Mouse (Mus musculus): ENCODE measurements around the gene Itgb5.

The Itgb5 gene

GRCm38 (mm10) chr16:33939133-33939531 lies 109.7 kb downstream of the Itgb5 start:
- no peak for DNase-seq (ENCODE audit: low spot score in 2 of 2)

- no peak for DNase-seq (ENCODE audit: low spot score in 2 of 2)
Measured at GRCm38 (mm10) chr16:33939636-33940035, 110.2 kb downstream of the Itgb5 start.

GRCm38 (mm10) chr16:33940095-33940494 lies 110.6 kb downstream of the Itgb5 start:
- no peak for DNase-seq (ENCODE audit: low spot score in 2 of 2)

GRCm38 (mm10) chr16:33941271-33941781 lies 111.9 kb downstream of the Itgb5 start:
- peak in 1 of 2 experiments; percentile 20 for DNase-seq (ENCODE audit: low spot score in 2 of 2)

GRCm38 (mm10) chr16:33942341-33942740 lies 112.9 kb downstream of the Itgb5 start:
- no peak for DNase-seq (ENCODE audit: low spot score in 2 of 2)

- DNase-seq (ENCODE audit: low spot score in 2 of 2) = no peak
Measured at GRCm38 (mm10) chr16:33943388-33943787, 113.9 kb downstream of the Itgb5 start.

- DNase-seq (ENCODE audit: low spot score in 2 of 2) = no peak
Measured at GRCm38 (mm10) chr16:33944126-33944525, 114.7 kb downstream of the Itgb5 start.

GRCm38 (mm10) chr16:33944772-33945171 lies 115.3 kb downstream of the Itgb5 start:
- no peak for DNase-seq (ENCODE audit: low spot score in 2 of 2)

- DNase-seq (ENCODE audit: low spot score in 2 of 2) = no peak
Measured at GRCm38 (mm10) chr16:33946021-33946420, 116.6 kb downstream of the Itgb5 start.

GRCm38 (mm10) chr16:33947664-33948571 lies 118.5 kb downstream of the Itgb5 start:
- DNase-seq (ENCODE audit: low spot score in 2 of 2) = no peak

GRCm38 (mm10) chr16:33950386-33950785 lies 120.9 kb downstream of the Itgb5 start:
- no peak for DNase-seq (ENCODE audit: low spot score in 2 of 2)

GRCm38 (mm10) chr16:33950830-33951229 lies 121.4 kb downstream of the Itgb5 start:
- peak; percentile 60 to 61 for DNase-seq (ENCODE audit: low spot score in 2 of 2)

GRCm38 (mm10) chr16:33953008-33953407 lies 123.5 kb downstream of the Itgb5 start:
- no peak for DNase-seq (ENCODE audit: low spot score in 2 of 2)

GRCm38 (mm10) chr16:33954793-33955192 lies 125.3 kb downstream of the Itgb5 start:
- DNase-seq (ENCODE audit: low spot score in 2 of 2) = no peak

- no peak for DNase-seq (ENCODE audit: low spot score in 2 of 2)
Measured at GRCm38 (mm10) chr16:33963509-33963908, 134.0 kb downstream of the Itgb5 start.

GRCm38 (mm10) chr16:33965878-33966537 lies 136.5 kb downstream of the Itgb5 start:
- DNase-seq (ENCODE audit: low spot score in 2 of 2) = no peak

GRCm38 (mm10) chr16:33966538-33967282 lies 137.2 kb downstream of the Itgb5 start, which contains the start of gene Umps:
TSS of gene Umps (minus strand) at chr16:33967038.
- peak; percentile 64 to 72 for DNase-seq (ENCODE audit: low spot score in 2 of 2)

GRCm38 (mm10) chr16:33967283-33967640 lies 137.8 kb downstream of the Itgb5 start:
- DNase-seq (ENCODE audit: low spot score in 2 of 2) = no peak

- no peak for DNase-seq (ENCODE audit: low spot score in 2 of 2)
Measured at GRCm38 (mm10) chr16:33979855-33980254, 150.4 kb downstream of the Itgb5 start.

GRCm38 (mm10) chr16:33983712-33984111 lies 154.2 kb downstream of the Itgb5 start:
- DNase-seq (ENCODE audit: low spot score in 2 of 2) = no peak

GRCm38 (mm10) chr16:33985372-33985771 lies 155.9 kb downstream of the Itgb5 start:
- DNase-seq (ENCODE audit: low spot score in 2 of 2) = no peak

GRCm38 (mm10) chr16:33986993-33987392 lies 157.5 kb downstream of the Itgb5 start:
- no peak for DNase-seq (ENCODE audit: low spot score in 2 of 2)
